Mouse (Mus musculus) inflammation-experienced regulatory T-cells, adult 6 months (primary cell): ENCODE measurements around the gene Zfp369. TPM values are rescaled to one million over a fixed set of nuclear protein-coding genes. Genes with fewer than 3 reads are reported as not detected.

Source experiments
- polyA plus RNA-seq, 3 experiments: library from polyadenylated mRNA; unstranded; fragments of 100-300 nt; shearing (Covaris generic); gene quantifications; one replicate each; pipeline ENCODE4 v1.2.1; 2017

Zfp369 gene
- polyA plus RNA-seq, 3 experiments from 2014 or later = 8.7 to 18.9 (median 18.0) TPM

Other genes with a start within 250 kb of the Zfp369 start
- gene Spata31d1c, start 245.8 kb upstream of the Zfp369 start, polyA plus RNA-seq = not detected
- not detected for gene Prss47, start 226.1 kb upstream of the Zfp369 start, polyA plus RNA-seq
- 10 to 100 TPM; 10.7 to 34.8 (median 19.7) TPM for gene Mfsd14b, start 165.8 kb upstream of the Zfp369 start, polyA plus RNA-seq
- not detected for gene Olfr465-ps1, start 140.7 kb upstream of the Zfp369 start, polyA plus RNA-seq
- under 1 TPM in 1 of 3 experiments, not detected in 2; 0.11 TPM for gene Olfr466, start 128.6 kb upstream of the Zfp369 start, polyA plus RNA-seq
- gene Nlrp4f, start 72.8 kb upstream of the Zfp369 start, polyA plus RNA-seq = not detected
- gene Gm10775, start 19.3 kb upstream of the Zfp369 start, polyA plus RNA-seq = not detected
- not detected for gene Gm10139, start 233.9 kb downstream of the Zfp369 start, polyA plus RNA-seq